ENCODE assay signal across 11 mouse cellular contexts in the genomic region with DNA sequence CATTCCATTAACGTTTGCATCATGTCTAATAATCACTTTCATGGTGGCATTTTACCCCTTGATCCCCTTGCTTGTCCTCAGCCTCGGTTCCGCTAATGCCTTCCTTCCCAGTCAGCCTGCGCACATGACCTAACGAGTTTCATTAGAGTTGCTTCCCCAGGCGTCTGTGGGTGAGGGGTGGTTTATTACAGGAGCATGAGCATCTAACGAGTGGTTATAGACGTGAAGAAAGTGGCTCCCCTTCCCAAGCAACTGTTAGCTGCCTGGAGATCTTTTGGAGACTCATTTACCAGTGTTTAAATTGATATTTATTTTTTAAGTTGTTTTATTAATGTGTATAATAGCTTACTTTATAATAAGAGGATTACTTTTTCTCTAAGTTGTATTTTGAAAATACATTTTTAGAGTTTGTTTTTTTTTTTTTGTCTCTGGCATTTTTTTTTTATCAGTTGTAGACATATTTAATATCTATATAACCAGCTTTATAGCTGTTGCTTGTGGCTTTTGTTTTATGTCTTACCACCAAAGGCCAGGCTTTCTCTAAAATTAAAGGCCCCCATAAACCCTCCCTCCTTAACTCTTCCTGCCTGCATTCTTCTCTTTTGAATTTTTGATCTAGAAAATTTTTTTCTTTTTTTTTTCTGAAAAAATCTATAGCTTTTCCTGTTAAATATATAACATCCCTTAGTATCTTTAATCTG.
DNase-seq lines count a peak whose midpoint lies in the region; ATAC-seq and TF ChIP-seq lines count a peak whose summit lies in the region.
"Had no signal": no experiment of that assay in that cellular context is flagged by ENCODE, and none has a peak within 500 bp of the region (broad histone marks: within the 10 kb centered on the region; RNA-seq: fewer than 3 reads in every experiment).

No protein-coding gene starts in this region.

- ATAC-seq in heart, postnatal 0 days (ENCODE audit: insufficient read depth, low read depth) = 0 out of 2 replicates have a peak, but pooled peaks have one; percentile 37
- ATAC-seq in hindbrain, embryonic 14.5 days (ENCODE audit: low FRiP score) = peak; percentile 64; the same call in 1 of the 2 replicates
- ATAC-seq in megakaryocyte, adult 5-6 weeks (ENCODE audit: poor library complexity, severe bottlenecking) = peak; percentile 65
- ATAC-seq in frontal cortex, adult (ENCODE audit: low TSS enrichment) = no peak

- TF ChIP-seq CTCF in heart, postnatal 0 days (IDR thresholded peaks at IDR 0.05; ENCODE audit: low read depth) = no peak
- no peak for TF ChIP-seq CTCF in brain, embryonic 14.5 days (IDR thresholded peaks at IDR 0.05; ENCODE audit: borderline replicate concordance, extremely low read depth, insufficient read depth, insufficient read length)

- H3K4me1 ChIP-seq in heart, postnatal 0 days (ENCODE audit: control insufficient read depth, insufficient read depth) = peaks cover 39% of the 10 kb centered on the region
- peaks cover 20% of the 10 kb centered on the region for H3K4me1 ChIP-seq in hindbrain, embryonic 14.5 days (replicated peaks; ENCODE audit: control insufficient read depth, insufficient read depth, low read length)

- H3K36me3 ChIP-seq in heart, postnatal 0 days (replicated peaks; ENCODE audit: control insufficient read depth, insufficient read depth, low read length) = no peaks in the 10 kb centered on the region
- H3K36me3 ChIP-seq in hindbrain, embryonic 14.5 days (replicated peaks; ENCODE audit: control insufficient read depth, insufficient read depth) = no peaks in the 10 kb centered on the region
- H3K36me3 ChIP-seq: embryonic facial prominence, embryonic 15.5 days had no signal

- WGBS in heart, postnatal 0 days = 47% methylated on average over 8 of the region's 8 CpGs
- 27% methylated on average over 8 of the region's 8 CpGs for WGBS in hindbrain, embryonic 14.5 days

- no peak overlapping the region for H3K9ac ChIP-seq in heart, postnatal 0 days (replicated peaks; ENCODE audit: low read depth, low read length)
- no peak overlapping the region for H3K9ac ChIP-seq in hindbrain, embryonic 14.5 days
- H3K9ac ChIP-seq: embryonic facial prominence, embryonic 15.5 days had no signal

- no peaks in the 10 kb centered on the region for H3K9me3 ChIP-seq in heart, postnatal 0 days (replicated peaks; ENCODE audit: control insufficient read depth, low read length)
- H3K9me3 ChIP-seq in hindbrain, embryonic 14.5 days (ENCODE audit: control insufficient read depth, low read length) = no peaks in the 10 kb centered on the region
- H3K9me3 ChIP-seq: embryonic facial prominence, embryonic 15.5 days had no signal

- H3K27me3 ChIP-seq in heart, postnatal 0 days (ENCODE audit: control insufficient read depth, insufficient read depth, low read length) = no peaks in the 10 kb centered on the region
- no peaks in the 10 kb centered on the region for H3K27me3 ChIP-seq in hindbrain, embryonic 14.5 days (ENCODE audit: control insufficient read depth, insufficient read depth, low read length)
- H3K27me3 ChIP-seq: embryonic facial prominence, embryonic 15.5 days had no signal

- TF ChIP-seq EP300 in heart, postnatal 0 days (IDR thresholded peaks at IDR 0.05; ENCODE audit: low read depth) = no peak

- H3K4me2 ChIP-seq in heart, postnatal 0 days (ENCODE audit: low read depth, low read length) = 0 out of 2 replicates have a peak overlapping the region, but pooled peaks have one; percentile 12
- H3K4me2 ChIP-seq in hindbrain, embryonic 14.5 days (replicated peaks) = peak overlapping the region; percentile 30
- H3K4me2 ChIP-seq: embryonic facial prominence, embryonic 15.5 days had no signal

- TF ChIP-seq POLR2A in brain, embryonic 14.5 days (IDR thresholded peaks at IDR 0.05; ENCODE audit: borderline replicate concordance, extremely low read depth, insufficient read depth, insufficient read length, poor library complexity, severe bottlenecking) = no peak

- H3K4me3 ChIP-seq in heart, postnatal 0 days (ENCODE audit: low read depth, low read length) = no peak overlapping the region
- H3K4me3 ChIP-seq in hindbrain, embryonic 14.5 days (replicated peaks; ENCODE audit: low read length) = no peak overlapping the region
- H3K4me3 ChIP-seq: embryonic facial prominence, embryonic 15.5 days had no signal

- no peak for DNase-seq in heart, postnatal 0 days (ENCODE audit: low spot score)
- DNase-seq in heart, adult 11 months = no peak
- DNase-seq in brain, embryonic 14.5 days (ENCODE audit: low read depth) = peak; percentile 76
- DNase-seq in hindbrain, embryonic 14.5 days (ENCODE audit: low spot score) = no peak
- no peak for DNase-seq in cerebellum, postnatal 25 days
- no peak for DNase-seq in kidney, adult 11 months
- DNase-seq: kidney, adult 2 months; lung, postnatal 10 days had no signal

- H3K27ac ChIP-seq in heart, postnatal 0 days (ENCODE audit: low read depth) = no peak overlapping the region
- H3K27ac ChIP-seq in hindbrain, embryonic 14.5 days = no peak overlapping the region
- H3K27ac ChIP-seq: embryonic facial prominence, embryonic 15.5 days had no signal
